Mouse (Mus musculus): ENCODE measurements at regions not wholly inside any gene's neighbourhood (a gene's known extent, or its start where the extent isn't known, plus 50 kb on each side); places are given as distances from the start of the nearest gene placed in this dataset.

GRCm38 (mm10) chr5:118392932-118393487 is 148.0 kb downstream of the 2410131K14Rik start:
- H3K9me3 ChIP-seq (replicated peaks): no peaks in the 10 kb centered on the region
- peaks cover 9% of the 10 kb centered on the region; the same call in 1 of the 2 replicates for H3K27me3 ChIP-seq (ENCODE audit: insufficient read depth, low read length)

GRCm38 (mm10) chr5:118394051-118394450 is 149.0 kb downstream of the 2410131K14Rik start:
- TF ChIP-seq TAL1 (conservative IDR thresholded peaks at IDR 0.05; ENCODE audit: low read depth, low read length) (no peak), GATA1 (IDR thresholded peaks at IDR 0.05; ENCODE audit: borderline replicate concordance, low read length) (no peak), CTCF (IDR thresholded peaks at IDR 0.05; ENCODE audit: low read depth, low read length) (no peak), POLR2AphosphoS5 (IDR thresholded peaks at IDR 0.05; ENCODE audit: insufficient replicate concordance, low read depth, low read length) (no peak), GATA2 (IDR thresholded peaks at IDR 0.05; ENCODE audit: borderline replicate concordance, low read depth, low read length) (no peak)
- DNase-seq (ENCODE audit: low spot score): no peak
- Histone ChIP-seq H3K4me1 (ENCODE audit: insufficient read depth, low read depth, low read length) (peaks cover 4% of the 10 kb centered on the region), H3K9me3 (replicated peaks) (no peaks in the 10 kb centered on the region), H3K27me3 (ENCODE audit: insufficient read depth, low read length) (peaks cover 9% of the 10 kb centered on the region; the same call in 1 of the 2 replicates), H3K36me3 (replicated peaks) (no peaks in the 10 kb centered on the region), H3K4me3 (ENCODE audit: low read depth, low read length) (no peak overlapping the region)
- ATAC-seq (ENCODE audit: extremely low read depth, insufficient number of reproducible peaks, low FRiP score, poor library complexity, severe bottlenecking): no peak

More at GRCm38 (mm10) chr5:118392932-118393487, 148.0 kb downstream of the 2410131K14Rik start:
- TF ChIP-seq GATA2 (IDR thresholded peaks at IDR 0.05; ENCODE audit: borderline replicate concordance, low read depth, low read length) (no peak), GATA1 (IDR thresholded peaks at IDR 0.05; ENCODE audit: borderline replicate concordance, low read length) (no peak), TAL1 (conservative IDR thresholded peaks at IDR 0.05; ENCODE audit: low read depth, low read length) (no peak), POLR2AphosphoS5 (IDR thresholded peaks at IDR 0.05; ENCODE audit: insufficient replicate concordance, low read depth, low read length) (no peak), CTCF (IDR thresholded peaks at IDR 0.05; ENCODE audit: low read depth, low read length) (no peak)
- Histone ChIP-seq H3K36me3 (replicated peaks) (no peaks in the 10 kb centered on the region), H3K4me3 (ENCODE audit: low read depth, low read length) (no peak overlapping the region), H3K4me1 (ENCODE audit: insufficient read depth, low read depth, low read length) (peaks cover 4% of the 10 kb centered on the region)
- ATAC-seq (ENCODE audit: extremely low read depth, insufficient number of reproducible peaks, low FRiP score, poor library complexity, severe bottlenecking) (no peak), DNase-seq (ENCODE audit: low spot score) (no peak)

GRCm38 (mm10) chr5:118396004-118396725 is 151.1 kb downstream of the 2410131K14Rik start:
- H3K9me3 ChIP-seq (replicated peaks): no peaks in the 10 kb centered on the region
- no peak overlapping the region for H3K4me3 ChIP-seq (ENCODE audit: low read depth, low read length)
- ATAC-seq (ENCODE audit: extremely low read depth, insufficient number of reproducible peaks, low FRiP score, poor library complexity, severe bottlenecking) (no peak), DNase-seq (ENCODE audit: low spot score) (no peak)
- H3K27me3 ChIP-seq (ENCODE audit: insufficient read depth, low read length): peaks cover 17% of the 10 kb centered on the region; the same call in 1 of the 2 replicates
- H3K4me1 ChIP-seq (ENCODE audit: insufficient read depth, low read depth, low read length): peaks cover 4% of the 10 kb centered on the region
- TF ChIP-seq GATA2 (IDR thresholded peaks at IDR 0.05; ENCODE audit: borderline replicate concordance, low read depth, low read length) (no peak), TAL1 (conservative IDR thresholded peaks at IDR 0.05; ENCODE audit: low read depth, low read length) (no peak), CTCF (IDR thresholded peaks at IDR 0.05; ENCODE audit: low read depth, low read length) (no peak), POLR2AphosphoS5 (IDR thresholded peaks at IDR 0.05; ENCODE audit: insufficient replicate concordance, low read depth, low read length) (no peak), GATA1 (IDR thresholded peaks at IDR 0.05; ENCODE audit: borderline replicate concordance, low read length) (no peak)
- no peaks in the 10 kb centered on the region for H3K36me3 ChIP-seq (replicated peaks)

GRCm38 (mm10) chr5:118400926-118401325 is 155.9 kb downstream of the 2410131K14Rik start:
- Histone ChIP-seq H3K4me1 (ENCODE audit: insufficient read depth, low read depth, low read length) (no peaks in the 10 kb centered on the region; the same call in 1 of the 2 replicates), H3K4me3 (ENCODE audit: low read depth, low read length) (no peak overlapping the region), H3K9me3 (replicated peaks) (no peaks in the 10 kb centered on the region), H3K36me3 (replicated peaks) (no peaks in the 10 kb centered on the region), H3K27me3 (ENCODE audit: insufficient read depth, low read length) (peaks cover 14% of the 10 kb centered on the region; the same call in 1 of the 2 replicates)
- no peak for TF ChIP-seq GATA1 (IDR thresholded peaks at IDR 0.05; ENCODE audit: borderline replicate concordance, low read length)
- TF ChIP-seq GATA2 (IDR thresholded peaks at IDR 0.05; ENCODE audit: borderline replicate concordance, low read depth, low read length): no peak
- TF ChIP-seq TAL1 (conservative IDR thresholded peaks at IDR 0.05; ENCODE audit: low read depth, low read length): no peak
- no peak for TF ChIP-seq POLR2AphosphoS5 (IDR thresholded peaks at IDR 0.05; ENCODE audit: insufficient replicate concordance, low read depth, low read length)
- TF ChIP-seq CTCF (IDR thresholded peaks at IDR 0.05; ENCODE audit: low read depth, low read length): no peak
- no peak for DNase-seq (ENCODE audit: low spot score)
- no peak for ATAC-seq (ENCODE audit: extremely low read depth, insufficient number of reproducible peaks, low FRiP score, poor library complexity, severe bottlenecking)

- Histone ChIP-seq H3K27me3 (ENCODE audit: insufficient read depth, low read length) (peaks cover 16% of the 10 kb centered on the region), H3K4me1 (ENCODE audit: insufficient read depth, low read depth, low read length) (peaks cover 3% of the 10 kb centered on the region; the same call in 1 of the 2 replicates), H3K9me3 (replicated peaks) (no peaks in the 10 kb centered on the region), H3K4me3 (ENCODE audit: low read depth, low read length) (no peak overlapping the region), H3K36me3 (replicated peaks) (no peaks in the 10 kb centered on the region)
- no peak for ATAC-seq (ENCODE audit: extremely low read depth, insufficient number of reproducible peaks, low FRiP score, poor library complexity, severe bottlenecking)
- DNase-seq (ENCODE audit: low spot score): no peak
- no peak for TF ChIP-seq TAL1 (conservative IDR thresholded peaks at IDR 0.05; ENCODE audit: low read depth, low read length)
- no peak for TF ChIP-seq POLR2AphosphoS5 (IDR thresholded peaks at IDR 0.05; ENCODE audit: insufficient replicate concordance, low read depth, low read length)
These were observed 156.1 kb upstream of the Med13l start for GRCm38 (mm10) chr5:118404398-118404797.

GRCm38 (mm10) chr5:118405421-118405820 is 155.1 kb upstream of the Med13l start:
- Histone ChIP-seq H3K4me1 (ENCODE audit: insufficient read depth, low read depth, low read length) (peaks cover 3% of the 10 kb centered on the region; the same call in 1 of the 2 replicates), H3K4me3 (ENCODE audit: low read depth, low read length) (no peak overlapping the region), H3K9me3 (replicated peaks) (no peaks in the 10 kb centered on the region), H3K36me3 (replicated peaks) (no peaks in the 10 kb centered on the region), H3K27me3 (ENCODE audit: insufficient read depth, low read length) (peaks cover 18% of the 10 kb centered on the region)
- TF ChIP-seq GATA1 (IDR thresholded peaks at IDR 0.05; ENCODE audit: borderline replicate concordance, low read length) (no peak), GATA2 (IDR thresholded peaks at IDR 0.05; ENCODE audit: borderline replicate concordance, low read depth, low read length) (no peak), POLR2AphosphoS5 (IDR thresholded peaks at IDR 0.05; ENCODE audit: insufficient replicate concordance, low read depth, low read length) (no peak), TAL1 (conservative IDR thresholded peaks at IDR 0.05; ENCODE audit: low read depth, low read length) (no peak), CTCF (IDR thresholded peaks at IDR 0.05; ENCODE audit: low read depth, low read length) (no peak)
- ATAC-seq (ENCODE audit: extremely low read depth, insufficient number of reproducible peaks, low FRiP score, poor library complexity, severe bottlenecking) (no peak), DNase-seq (ENCODE audit: low spot score) (no peak)

Measured in G1E (cell line).